Mouse (Mus musculus) C2C12 (cell line): ENCODE measurements around the gene Furin.

Experiments used
- CEBPB ChIP-seq: IDR thresholded peaks from one replicate; pipeline ENCODE4 v1.6.1; 2011; ENCODE audit warnings: low read depth, mild to moderate bottlenecking, control low read depth, moderate library complexity
- CTCF ChIP-seq: IDR thresholded peaks from one replicate; pipeline ENCODE4 v1.5.1; 2011; ENCODE audit not compliant: control insufficient read depth, insufficient read depth, insufficient read length
- MAX ChIP-seq: IDR thresholded peaks from one replicate; pipeline ENCODE4 v1.6.1; 2011; ENCODE audit warnings: mild to moderate bottlenecking, control low read depth
- MYOD1 ChIP-seq: IDR thresholded peaks from one replicate; pipeline ENCODE4 v1.6.1; 2011; ENCODE audit warnings: low read depth; ENCODE audit not compliant: control insufficient read depth, insufficient read length

DNA sequence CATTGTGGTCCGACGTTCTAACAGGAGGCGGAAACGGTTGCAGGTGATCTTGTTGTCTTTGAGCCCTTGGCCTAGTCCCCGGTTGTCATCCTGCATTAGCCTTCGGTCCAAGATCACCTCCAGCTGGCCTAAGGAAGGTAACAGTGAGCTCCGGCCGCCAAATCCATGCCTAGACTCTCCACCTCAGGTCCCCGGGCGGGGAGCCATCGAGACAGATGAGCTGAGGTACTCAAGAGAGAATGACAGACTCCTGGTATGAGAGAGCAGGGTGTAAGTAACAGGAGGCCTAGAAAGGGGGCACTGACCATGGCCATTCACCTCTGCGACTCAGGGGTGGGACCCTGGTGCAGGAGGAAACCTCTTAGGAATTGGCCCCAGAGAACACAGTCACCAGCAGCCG lies 48.9 kb downstream of the Furin start:
- TF ChIP-seq MAX = no peak
- no peak for TF ChIP-seq CTCF
- no peak for TF ChIP-seq MYOD1
- no peak for TF ChIP-seq CEBPB
